Mouse (Mus musculus): ENCODE results near the gene Lct. TPM values are rescaled to one million over a fixed set of nuclear protein-coding genes. Genes with fewer than 3 reads are reported as not detected.
"Not testable (repeated sequence)": the region's sequence is repeated elsewhere in the genome, so short reads cannot be mapped to it uniquely, and the experiment has no call there.

Gene Lct
- total and polyA plus RNA-seq, 2 experiments from 2014 or later = 0.04 to 0.11 TPM

DNA sequence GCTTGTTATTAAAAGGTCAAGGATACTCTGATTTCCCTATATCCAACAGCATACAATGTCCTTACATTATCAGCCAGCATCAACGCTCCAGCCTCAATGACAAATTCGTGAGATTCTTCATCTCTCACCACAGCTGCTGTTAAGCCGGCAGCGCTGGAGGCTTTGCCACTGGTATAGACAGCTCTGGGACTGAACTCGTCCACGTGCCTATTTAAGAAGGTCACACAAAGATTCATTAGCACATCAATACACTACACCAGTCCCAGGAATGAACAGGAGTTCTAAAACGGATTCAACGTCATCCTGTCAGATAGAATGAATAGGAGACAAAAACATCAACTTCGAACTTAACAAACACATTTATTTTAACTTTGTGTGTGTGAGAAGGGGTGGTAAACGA lies 16.1 kb upstream of the Lct start:
- TF ChIP-seq EP300 (IDR thresholded peaks at IDR 0.05; ENCODE audit: low read depth) = no peak
- TF ChIP-seq CTCF (IDR thresholded peaks at IDR 0.05; ENCODE audit: low read depth) = no peak
- no peak overlapping the region for H3K27ac ChIP-seq (ENCODE audit: low read depth)
- H3K4me1 ChIP-seq (ENCODE audit: control insufficient read depth, insufficient read depth) = no peaks in the 10 kb centered on the region
- H3K9me3 ChIP-seq (replicated peaks; ENCODE audit: control insufficient read depth, low read length) = no peaks in the 10 kb centered on the region
- peaks cover 85% of the 10 kb centered on the region for H3K36me3 ChIP-seq (replicated peaks; ENCODE audit: control insufficient read depth, insufficient read depth, low read length)
- no peak overlapping the region for H3K9ac ChIP-seq (replicated peaks; ENCODE audit: low read depth, low read length)
- DNase-seq (ENCODE audit: low spot score) = no peak
- no peaks in the 10 kb centered on the region for H3K27me3 ChIP-seq (ENCODE audit: control insufficient read depth, insufficient read depth, low read length)
- ATAC-seq (ENCODE audit: insufficient read depth, low read depth) = no peak
- no peak overlapping the region for H3K4me3 ChIP-seq (ENCODE audit: low read depth, low read length)
- 88% methylated on average over 10 of the region's 10 CpGs for WGBS
- no peak overlapping the region for H3K4me2 ChIP-seq (ENCODE audit: low read depth, low read length)

DNA sequence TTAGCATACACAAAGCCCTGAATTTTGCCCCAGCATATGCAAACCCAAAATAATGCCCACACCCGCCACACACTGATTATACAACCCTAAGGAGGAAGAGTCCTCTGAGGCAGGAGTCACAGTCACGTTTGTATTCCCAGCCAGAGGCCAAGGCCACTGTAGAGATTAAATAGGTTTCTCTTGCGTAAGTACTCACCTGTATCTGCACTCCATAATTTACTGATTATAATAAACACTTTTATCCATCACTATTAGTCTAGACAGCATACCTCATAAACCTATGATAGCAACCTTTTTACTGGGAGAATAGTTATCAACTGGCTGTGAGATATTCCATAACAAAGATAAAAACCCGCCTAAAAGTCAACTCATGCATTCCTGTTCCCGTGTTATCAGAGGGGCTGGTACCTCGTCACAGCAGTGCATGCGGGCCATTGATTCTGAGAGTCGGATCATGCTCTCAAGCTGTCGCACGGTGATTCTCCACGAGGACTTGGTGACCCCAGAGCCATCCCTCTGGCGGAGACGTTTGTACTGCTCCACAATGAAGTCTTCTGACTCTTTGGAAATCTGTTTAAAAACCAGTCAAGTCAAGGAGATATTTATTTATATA lies 9.7 kb upstream of the Lct start:
- Histone ChIP-seq H3K4me2 (ENCODE audit: low read depth, low read length) (no peak overlapping the region), H3K27me3 (ENCODE audit: control insufficient read depth, insufficient read depth, low read length) (no peaks in the 10 kb centered on the region), H3K36me3 (replicated peaks; ENCODE audit: control insufficient read depth, insufficient read depth, low read length) (peaks cover 83% of the 10 kb centered on the region), H3K4me1 (ENCODE audit: control insufficient read depth, insufficient read depth) (no peaks in the 10 kb centered on the region), H3K9me3 (replicated peaks; ENCODE audit: control insufficient read depth, low read length) (no peaks in the 10 kb centered on the region), H3K4me3 (ENCODE audit: low read depth, low read length) (no peak overlapping the region), H3K27ac (ENCODE audit: low read depth) (no peak overlapping the region), H3K9ac (replicated peaks; ENCODE audit: low read depth, low read length) (no peak overlapping the region)
- TF ChIP-seq EP300 (IDR thresholded peaks at IDR 0.05; ENCODE audit: low read depth) (no peak), CTCF (IDR thresholded peaks at IDR 0.05; ENCODE audit: low read depth) (no peak)
- DNase-seq (ENCODE audit: low spot score) (no peak), ATAC-seq (ENCODE audit: insufficient read depth, low read depth) (no peak)
- WGBS = 64% methylated on average over 13 of the region's 13 CpGs

DNA sequence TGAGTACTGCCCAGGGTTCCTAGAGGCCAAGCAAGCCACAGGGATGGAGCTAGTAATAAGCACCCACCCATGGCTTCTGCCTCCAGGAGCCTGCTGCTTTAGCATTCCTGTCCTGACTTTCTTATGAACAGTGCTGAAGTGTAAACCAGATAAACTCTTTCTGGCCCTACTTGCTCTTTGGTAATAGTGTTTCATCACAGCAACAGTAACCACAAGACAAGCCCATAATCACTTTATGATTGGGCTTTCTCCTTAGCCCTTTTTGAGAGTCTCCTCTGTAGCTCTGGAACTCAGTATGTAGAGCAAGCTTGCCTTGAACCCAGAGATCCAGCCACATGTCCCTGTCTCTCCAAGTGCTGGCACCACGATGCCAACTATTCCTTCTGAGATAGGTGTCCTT lies 2.2 kb upstream of the Lct start:
- no peaks in the 10 kb centered on the region for H3K27me3 ChIP-seq (ENCODE audit: control insufficient read depth, insufficient read depth, low read length)
- no peak overlapping the region for H3K4me2 ChIP-seq (ENCODE audit: low read depth, low read length)
- no peaks in the 10 kb centered on the region for H3K4me1 ChIP-seq (ENCODE audit: control insufficient read depth, insufficient read depth)
- TF ChIP-seq EP300 (IDR thresholded peaks at IDR 0.05; ENCODE audit: low read depth) = no peak
- no peak for TF ChIP-seq CTCF (IDR thresholded peaks at IDR 0.05; ENCODE audit: low read depth)
- no peak overlapping the region for H3K9ac ChIP-seq (replicated peaks; ENCODE audit: low read depth, low read length)
- WGBS = 87% methylated on average over 1 of the region's 1 CpGs
- peaks cover 49% of the 10 kb centered on the region for H3K36me3 ChIP-seq (replicated peaks; ENCODE audit: control insufficient read depth, insufficient read depth, low read length)
- ATAC-seq (ENCODE audit: insufficient read depth, low read depth) (no peak), DNase-seq (ENCODE audit: low spot score) (no peak)
- H3K9me3 ChIP-seq (replicated peaks; ENCODE audit: control insufficient read depth, low read length) = no peaks in the 10 kb centered on the region
- H3K27ac ChIP-seq (ENCODE audit: low read depth) = no peak overlapping the region
- H3K4me3 ChIP-seq (ENCODE audit: low read depth, low read length) = no peak overlapping the region

DNA sequence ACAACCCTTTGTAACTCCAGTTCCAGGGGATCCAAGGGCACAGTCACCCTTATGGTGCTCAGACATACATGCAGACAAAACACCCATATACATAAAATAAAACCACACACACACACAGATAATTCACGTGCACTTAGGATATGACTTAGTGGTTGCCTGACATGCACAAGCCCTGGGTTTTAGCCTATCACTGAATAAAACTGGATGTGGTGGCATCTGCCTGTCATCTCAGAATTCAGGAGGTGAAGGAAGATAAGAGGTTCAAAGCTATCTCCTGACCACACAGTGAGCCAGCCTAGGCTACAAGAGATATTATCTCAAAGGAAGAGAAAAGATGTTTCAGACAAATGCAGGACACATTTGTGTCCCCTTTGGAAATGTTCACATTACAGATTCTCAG lies 953 bp downstream of the Lct start:
- TF ChIP-seq EP300 (IDR thresholded peaks at IDR 0.05; ENCODE audit: low read depth) (no peak), CTCF (IDR thresholded peaks at IDR 0.05; ENCODE audit: low read depth) (no peak)
- DNase-seq (ENCODE audit: low spot score) (no peak), ATAC-seq (ENCODE audit: insufficient read depth, low read depth) (no peak)
- Histone ChIP-seq H3K36me3 (replicated peaks; ENCODE audit: control insufficient read depth, insufficient read depth, low read length) (peaks cover 17% of the 10 kb centered on the region), H3K9me3 (replicated peaks; ENCODE audit: control insufficient read depth, low read length) (no peaks in the 10 kb centered on the region), H3K27me3 (ENCODE audit: control insufficient read depth, insufficient read depth, low read length) (no peaks in the 10 kb centered on the region), H3K4me3 (ENCODE audit: low read depth, low read length) (no peak overlapping the region), H3K27ac (ENCODE audit: low read depth) (no peak overlapping the region), H3K4me2 (ENCODE audit: low read depth, low read length) (no peak overlapping the region), H3K9ac (replicated peaks; ENCODE audit: low read depth, low read length) (no peak overlapping the region), H3K4me1 (ENCODE audit: control insufficient read depth, insufficient read depth) (no peaks in the 10 kb centered on the region)
- whole genome bisulfite sequencing = 74% methylated on average over 1 of the region's 1 CpGs

DNA sequence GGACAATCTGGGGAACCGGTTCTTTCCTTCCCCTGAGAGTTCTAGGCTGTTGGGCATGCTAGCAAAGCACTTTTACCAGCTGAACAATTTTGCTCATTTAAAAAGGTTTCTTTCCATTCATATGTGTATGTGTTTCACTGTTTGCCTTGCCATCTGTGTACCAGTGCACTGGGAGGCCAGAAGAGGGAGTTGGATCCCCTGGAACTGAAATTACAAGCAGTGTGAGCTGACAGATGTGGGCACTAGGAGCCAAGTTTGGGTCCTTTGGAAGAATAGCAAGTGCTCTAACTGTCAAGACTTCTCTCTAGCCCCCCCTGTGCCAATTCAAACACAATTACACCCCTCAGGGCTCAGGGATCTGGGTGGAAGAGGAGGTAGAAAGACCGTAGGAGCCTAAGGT lies 3.3 kb downstream of the Lct start:
- TF ChIP-seq CTCF (IDR thresholded peaks at IDR 0.05; ENCODE audit: low read depth) (no peak), EP300 (IDR thresholded peaks at IDR 0.05; ENCODE audit: low read depth) (no peak)
- Histone ChIP-seq H3K36me3 (replicated peaks; ENCODE audit: control insufficient read depth, insufficient read depth, low read length) (no peaks in the 10 kb centered on the region), H3K27ac (ENCODE audit: low read depth) (no peak overlapping the region), H3K9ac (replicated peaks; ENCODE audit: low read depth, low read length) (no peak overlapping the region), H3K4me2 (ENCODE audit: low read depth, low read length) (no peak overlapping the region), H3K27me3 (ENCODE audit: control insufficient read depth, insufficient read depth, low read length) (no peaks in the 10 kb centered on the region), H3K9me3 (replicated peaks; ENCODE audit: control insufficient read depth, low read length) (no peaks in the 10 kb centered on the region), H3K4me3 (ENCODE audit: low read depth, low read length) (no peak overlapping the region), H3K4me1 (ENCODE audit: control insufficient read depth, insufficient read depth) (no peaks in the 10 kb centered on the region)
- WGBS = 90% methylated on average over 2 of the region's 2 CpGs
- DNase-seq (ENCODE audit: low spot score) (no peak), ATAC-seq (ENCODE audit: insufficient read depth, low read depth) (no peak)

DNA sequence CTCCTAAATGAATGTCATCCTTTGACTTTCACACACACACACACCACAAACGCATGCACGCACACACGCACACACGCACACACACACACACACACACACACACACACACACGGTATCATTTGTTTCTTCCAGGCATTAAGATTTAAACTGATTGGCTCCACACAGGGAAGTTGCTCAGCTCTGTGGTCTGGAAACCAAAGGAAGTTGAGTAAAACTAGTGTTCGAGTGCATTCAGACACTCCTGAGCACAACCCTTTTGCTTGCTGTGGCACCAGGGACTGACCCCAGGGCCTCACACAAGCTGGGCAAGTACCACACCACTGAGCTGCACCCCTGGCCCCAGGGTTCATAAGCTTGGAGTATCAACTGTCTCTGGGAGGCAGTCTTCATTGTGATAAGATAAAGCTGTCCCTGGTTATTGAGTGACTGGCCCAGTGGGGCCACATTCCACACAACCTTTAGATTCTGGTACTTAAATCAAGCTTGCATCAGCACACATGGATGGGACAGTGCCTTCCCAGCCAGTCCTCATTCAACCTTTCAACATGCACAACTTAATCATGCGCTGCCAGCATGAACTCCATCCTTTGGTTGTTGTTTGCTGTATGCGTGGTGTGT lies 5.0 kb downstream of the Lct start:
- 73% methylated on average over 8 of the region's 8 CpGs for WGBS
- H3K27me3 ChIP-seq (ENCODE audit: control insufficient read depth, insufficient read depth, low read length) = no peaks in the 10 kb centered on the region
- ATAC-seq (ENCODE audit: insufficient read depth, low read depth) (no peak), DNase-seq (ENCODE audit: low spot score) (no peak)
- no peaks in the 10 kb centered on the region for H3K36me3 ChIP-seq (replicated peaks; ENCODE audit: control insufficient read depth, insufficient read depth, low read length)
- no peak overlapping the region for H3K27ac ChIP-seq (ENCODE audit: low read depth)
- H3K4me2 ChIP-seq (ENCODE audit: low read depth, low read length) = no peak overlapping the region
- no peak overlapping the region for H3K9ac ChIP-seq (replicated peaks; ENCODE audit: low read depth, low read length)
- no peaks in the 10 kb centered on the region for H3K9me3 ChIP-seq (replicated peaks; ENCODE audit: control insufficient read depth, low read length)
- H3K4me3 ChIP-seq (ENCODE audit: low read depth, low read length) = no peak overlapping the region
- TF ChIP-seq CTCF (IDR thresholded peaks at IDR 0.05; ENCODE audit: low read depth) = no peak
- no peak for TF ChIP-seq EP300 (IDR thresholded peaks at IDR 0.05; ENCODE audit: low read depth)
- H3K4me1 ChIP-seq (ENCODE audit: control insufficient read depth, insufficient read depth) = no peaks in the 10 kb centered on the region

DNA sequence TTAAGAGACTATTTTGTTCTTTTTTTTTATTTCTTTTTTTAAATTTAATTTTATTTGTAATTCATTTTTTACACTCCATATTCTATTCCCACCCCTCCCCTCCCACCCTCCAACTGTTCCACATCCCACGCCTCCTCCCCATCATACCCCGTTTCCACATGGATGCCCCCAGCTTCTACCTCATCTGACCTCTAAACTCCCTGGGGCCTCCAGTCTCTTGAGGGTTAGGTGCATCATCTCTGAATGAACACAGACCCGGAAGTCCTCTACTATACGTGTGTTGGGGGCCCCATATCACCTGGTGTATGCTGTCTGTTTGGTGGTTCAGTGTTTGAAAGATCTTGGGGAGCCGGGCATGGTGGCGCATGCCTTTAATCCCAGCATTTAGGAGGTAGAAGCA lies 8.9 kb downstream of the Lct start:
- not testable (repeated sequence) for H3K36me3 ChIP-seq (replicated peaks; ENCODE audit: control insufficient read depth, insufficient read depth, low read length); H3K4me1 ChIP-seq (ENCODE audit: control insufficient read depth, insufficient read depth); H3K9me3 ChIP-seq (replicated peaks; ENCODE audit: control insufficient read depth, low read length); H3K27ac ChIP-seq (ENCODE audit: low read depth); DNase-seq (ENCODE audit: low spot score); H3K4me2 ChIP-seq (ENCODE audit: low read depth, low read length); H3K9ac ChIP-seq (replicated peaks; ENCODE audit: low read depth, low read length); ATAC-seq (ENCODE audit: insufficient read depth, low read depth); H3K27me3 ChIP-seq (ENCODE audit: control insufficient read depth, insufficient read depth, low read length); H3K4me3 ChIP-seq (ENCODE audit: low read depth, low read length)
- WGBS = 76% methylated on average over 6 of the region's 6 CpGs

Measured in heart, postnatal 0 days (tissue).